Mouse (Mus musculus) WW6 (cell line): ENCODE data around the gene Slco1c1.
"Not testable (repeated sequence)": the region's sequence is repeated elsewhere in the genome, so short reads cannot be mapped to it uniquely, and the experiment has no call there.

ENCODE experiments used
- DNase-seq: peaks from one replicate; pipeline ENCODE4 v3.0.0-alpha.2; 2013; ENCODE audit warnings: low read depth, low spot score

Slco1c1 gene

GRCm38 (mm10) chr6:141590002-141590401 lies 65.8 kb downstream of the Slco1c1 start:
- DNase-seq, result no peak

GRCm38 (mm10) chr6:141590598-141591200 lies 66.5 kb downstream of the Slco1c1 start:
- DNase-seq, result not testable (repeated sequence)

- DNase-seq, result no peak
Measured at GRCm38 (mm10) chr6:141596081-141596480, 71.9 kb downstream of the Slco1c1 start.

GRCm38 (mm10) chr6:141597037-141597436 lies 72.9 kb downstream of the Slco1c1 start:
- DNase-seq, result no peak

GRCm38 (mm10) chr6:141600940-141601339 lies 76.8 kb downstream of the Slco1c1 start:
- DNase-seq, result no peak

GRCm38 (mm10) chr6:141610702-141611260 lies 86.6 kb downstream of the Slco1c1 start:
- DNase-seq, result no peak

GRCm38 (mm10) chr6:141614017-141614416 lies 89.8 kb downstream of the Slco1c1 start:
- no peak for DNase-seq

- no peak for DNase-seq
Measured at GRCm38 (mm10) chr6:141615348-141615747, 91.2 kb downstream of the Slco1c1 start.
